Mouse (Mus musculus) heart, postnatal 10 days (tissue): Measurements from ENCODE around the gene Gm47996. TPM values are rescaled to one million over a fixed set of nuclear protein-coding genes. Genes with fewer than 3 reads are reported as not detected.
"Not testable (repeated sequence)": the region's sequence is repeated elsewhere in the genome, so short reads cannot be mapped to it uniquely, and the experiment has no call there.

Experiments used
- DNase-seq, 2 experiments: peaks; one replicate each; pipeline ENCODE4 v3.0.0; 2021
- intact Hi-C: fragments of 180-260 bp; cut with DNase I; formaldehyde crosslinking; loops from one replicate; pipeline ENCODE4 v1.15.1; 2025
- total RNA-seq, 2 experiments: library from RNA; stranded (reverse); gene quantifications; 2 replicates each; pipeline ENCODE4 v1.2.3; 2021

Gm47996 gene
- not detected for total RNA-seq

DNA sequence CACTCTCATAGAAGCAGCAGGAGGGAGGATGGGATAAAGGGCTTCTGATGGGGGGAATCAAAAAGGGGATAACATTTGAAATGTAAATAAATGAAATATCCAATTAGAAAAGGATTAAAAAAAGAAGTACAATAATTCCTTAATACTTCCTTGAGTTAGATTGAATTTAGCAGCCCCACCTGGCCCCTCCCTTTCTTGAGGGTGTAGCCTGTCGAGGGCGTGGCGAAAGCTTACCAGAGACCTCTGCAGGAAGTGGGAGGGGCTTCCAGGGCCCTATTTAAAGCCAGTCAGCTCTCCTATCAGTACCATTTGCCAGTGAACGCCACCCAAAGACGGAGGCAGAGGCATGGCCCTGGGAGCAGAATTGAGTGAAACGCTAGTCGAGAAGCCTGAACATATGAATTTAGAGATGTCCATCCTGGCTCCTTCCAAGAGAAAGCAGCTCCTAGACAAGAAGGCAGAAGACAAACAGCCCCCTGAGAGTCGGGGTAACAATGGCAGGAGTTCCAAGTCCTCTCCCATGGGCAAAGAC lies at the start of gene Gm47996:
Gm47996 (plus strand) TSS at position 308 of the 532 bp plus-strand sequence.
- intact Hi-C loops, DNase-seq: not testable (repeated sequence)

DNA sequence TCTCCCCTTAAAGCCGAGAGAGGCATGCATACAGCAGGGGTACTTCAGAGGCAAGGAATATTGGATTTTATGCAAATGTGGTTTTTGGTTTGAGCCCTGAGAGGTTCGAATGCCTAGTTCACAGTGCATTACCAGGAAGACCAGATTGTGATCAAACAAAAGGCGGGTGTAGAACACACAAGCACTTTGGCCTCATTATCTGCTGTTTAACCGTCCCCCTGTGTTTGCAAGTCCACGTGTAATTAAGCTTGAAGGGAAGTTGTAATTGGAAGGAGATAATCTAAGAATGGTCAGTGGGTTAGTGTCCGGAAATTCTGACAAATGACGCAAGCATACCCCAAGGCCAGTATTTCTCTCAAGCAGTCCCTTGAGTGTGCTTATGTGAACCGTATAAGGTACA lies 43.9 kb upstream of the Gm47996 start:
- intact Hi-C loops: no loop called here

GRCm38 (mm10) chr1:151167297-151168047 lies 42.5 kb upstream of the Gm47996 start:
- intact Hi-C loops: no loop called here
- no peak for DNase-seq

More for the DNA sequence above, 43.9 kb upstream of the Gm47996 start:
- DNase-seq: no peak

DNA sequence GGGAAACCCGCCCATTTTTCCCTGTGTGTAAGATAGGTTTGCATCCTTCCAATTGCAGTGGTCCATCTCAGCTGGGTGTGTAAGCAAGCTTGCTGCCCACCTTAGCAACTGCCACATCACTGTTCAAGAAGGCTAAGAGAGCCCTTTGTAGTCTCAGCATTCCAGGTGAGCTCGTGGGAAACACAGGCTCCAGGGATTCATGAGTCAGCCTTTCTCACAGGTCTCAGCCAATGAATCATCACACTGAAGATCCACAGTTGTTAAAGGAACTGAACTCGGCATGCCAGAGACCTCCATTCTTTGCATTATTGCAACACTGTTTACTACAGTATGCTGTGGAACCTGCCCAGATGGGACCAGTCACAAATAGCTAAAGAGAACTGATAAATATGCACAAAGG lies 41.3 kb upstream of the Gm47996 start:
- intact Hi-C loops: no loop called here
- no peak for DNase-seq

DNA sequence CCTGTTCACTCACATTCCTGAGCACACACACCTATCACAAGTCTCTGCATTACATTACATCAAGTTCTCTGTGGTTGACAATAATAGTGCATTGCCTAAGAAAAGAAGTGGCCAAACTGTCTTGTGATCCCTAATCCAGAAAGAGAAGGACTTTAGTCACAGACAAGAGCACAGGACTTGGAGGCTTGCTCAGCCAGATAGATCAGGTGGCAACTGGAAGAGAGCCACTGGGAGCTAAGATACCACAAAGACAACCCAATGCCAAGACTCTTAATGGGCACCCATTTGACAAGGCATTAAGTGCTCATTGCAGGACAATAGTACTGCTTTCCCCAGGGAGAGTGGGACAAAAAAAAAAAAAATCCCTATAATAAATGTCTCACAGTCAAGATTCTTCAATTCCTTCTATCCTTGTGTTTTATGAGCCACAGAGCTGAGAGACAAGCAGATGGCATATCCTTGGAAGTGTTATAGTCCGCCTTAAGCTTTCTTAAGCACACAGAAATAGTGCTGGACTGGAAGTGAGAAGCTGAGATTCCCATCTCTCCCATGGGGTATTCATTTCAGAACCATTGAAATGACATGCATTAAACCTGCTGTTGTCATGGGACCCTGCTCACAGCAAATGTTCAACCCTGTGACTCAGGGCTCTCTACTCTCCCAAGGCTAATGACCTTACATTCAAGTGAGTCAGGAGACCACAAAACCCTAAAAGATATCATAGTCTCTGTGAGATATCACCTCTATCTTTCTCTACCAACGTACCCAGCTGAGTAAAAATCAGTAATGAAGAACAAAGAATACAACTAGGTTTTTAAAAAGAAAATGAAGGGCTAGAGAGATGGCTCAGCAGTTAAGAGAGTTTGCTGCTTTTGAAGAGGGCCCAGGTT lies 38.1 kb upstream of the Gm47996 start:
- peak in 1 of 2 experiments; percentile 72 for DNase-seq
- intact Hi-C loops: no loop called here

GRCm38 (mm10) chr1:151177030-151177936 lies 32.6 kb upstream of the Gm47996 start:
- DNase-seq: peak; percentile 21 to 38
- intact Hi-C loops: loop anchor here (5.0 kb wide), 1 partner anchor 165 kb away; the partner anchor contains the start of gene Ivns1abp

DNA sequence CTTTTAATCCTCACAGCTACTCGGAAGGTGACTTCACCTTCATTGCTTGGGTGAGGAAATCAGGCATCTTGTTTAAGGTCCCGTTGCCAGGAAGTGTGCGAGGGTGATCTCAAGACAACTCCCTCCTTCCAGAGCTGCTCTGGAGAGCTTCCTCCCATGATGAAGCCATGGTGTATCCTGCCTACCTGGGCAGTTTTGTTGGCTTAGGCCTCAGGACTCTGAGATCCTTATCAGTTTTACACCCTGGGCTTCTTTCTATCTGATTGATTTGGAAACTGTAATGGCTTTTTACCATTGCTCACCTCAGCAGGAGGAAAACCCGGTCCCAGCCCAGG lies 32.0 kb upstream of the Gm47996 start:
- intact Hi-C loops: loop anchor here (5.0 kb wide), 1 partner anchor 164 kb away; the partner anchor contains the start of gene Ivns1abp

DNA sequence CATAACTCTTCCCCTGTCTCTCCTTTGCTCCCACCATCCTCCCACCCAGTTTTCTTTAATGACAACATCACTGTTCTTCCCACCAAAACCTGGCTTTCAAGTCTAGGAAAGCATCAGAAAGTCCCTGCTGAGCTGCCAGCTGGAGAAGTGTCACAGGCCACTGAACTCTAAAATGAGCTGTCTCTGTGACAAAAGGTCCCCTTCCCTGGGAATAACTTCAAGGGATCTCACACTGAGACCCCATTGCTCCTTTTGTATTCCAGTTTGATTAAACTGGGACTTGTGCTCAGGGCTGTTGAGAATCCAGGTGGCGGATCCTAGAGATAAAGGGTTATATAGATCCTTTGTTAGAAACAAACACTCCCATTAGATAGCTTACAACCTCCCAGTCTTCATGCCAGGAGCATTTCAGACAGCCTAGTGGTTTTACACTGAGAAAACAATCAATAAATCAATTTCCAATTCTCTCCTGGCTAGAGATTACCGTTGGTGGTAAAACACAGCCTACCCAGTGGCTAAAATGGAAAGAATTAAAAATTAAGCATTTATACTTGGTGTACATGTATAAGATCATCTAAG lies 31.3 kb upstream of the Gm47996 start:
- intact Hi-C loops: loop anchor here (5.0 kb wide), 1 partner anchor 164 kb away; the partner anchor contains the start of gene Ivns1abp
- DNase-seq: no peak

More for the DNA sequence above, 32.0 kb upstream of the Gm47996 start:
- no peak for DNase-seq

- intact Hi-C loops: no loop called here
- no peak for DNase-seq
Observed at GRCm38 (mm10) chr1:151180167-151180566, 29.8 kb upstream of the Gm47996 start.

GRCm38 (mm10) chr1:151182266-151182665 lies 27.7 kb upstream of the Gm47996 start, which contains the start of gene Gm47985:
Gene Gm47985 (plus strand): TSS chr1:151182537.
- DNase-seq, intact Hi-C loops: not testable (repeated sequence)

GRCm38 (mm10) chr1:151186186-151186585 lies 23.7 kb upstream of the Gm47996 start:
- intact Hi-C loops, DNase-seq: not testable (repeated sequence)

- intact Hi-C loops: not testable (repeated sequence)
Observed at GRCm38 (mm10) chr1:151186879-151187424, 23.0 kb upstream of the Gm47996 start.

GRCm38 (mm10) chr1:151188469-151188868 lies 21.5 kb upstream of the Gm47996 start:
- intact Hi-C loops: no loop called here
- no peak for DNase-seq

More at GRCm38 (mm10) chr1:151186879-151187424, 23.0 kb upstream of the Gm47996 start:
- DNase-seq: not testable (repeated sequence)

- intact Hi-C loops, DNase-seq: not testable (repeated sequence)
Observed at GRCm38 (mm10) chr1:151192075-151192474, 17.9 kb upstream of the Gm47996 start, which contains the start of gene Gm8947. Gene Gm8947 (plus strand): TSS chr1:151192376.

DNA sequence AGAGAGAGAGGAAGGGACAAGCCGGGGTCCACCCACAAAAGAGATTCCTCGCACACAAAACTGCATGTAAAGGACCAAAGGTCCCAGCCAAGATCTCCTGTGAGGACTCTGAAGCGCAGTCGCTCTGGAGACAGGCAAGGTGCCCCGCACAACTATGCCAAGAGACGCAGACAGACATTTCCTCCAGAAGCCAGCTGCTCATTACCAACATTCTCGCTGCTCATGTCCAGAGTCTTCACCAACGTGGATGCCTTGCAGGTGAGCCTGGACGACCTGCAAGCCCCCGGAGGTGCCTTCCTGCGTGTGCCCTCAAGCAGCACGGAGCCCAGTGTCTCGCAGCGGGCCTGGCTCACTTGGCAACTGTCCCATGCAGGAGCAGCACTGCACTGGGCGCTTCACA lies 17.2 kb upstream of the Gm47996 start:
- intact Hi-C loops, DNase-seq: not testable (repeated sequence)

- DNase-seq, intact Hi-C loops: not testable (repeated sequence)
Observed at GRCm38 (mm10) chr1:151195986-151196385, 13.9 kb upstream of the Gm47996 start.

- not testable (repeated sequence) for DNase-seq
Observed at GRCm38 (mm10) chr1:151196690-151197089, 13.2 kb upstream of the Gm47996 start.

DNA sequence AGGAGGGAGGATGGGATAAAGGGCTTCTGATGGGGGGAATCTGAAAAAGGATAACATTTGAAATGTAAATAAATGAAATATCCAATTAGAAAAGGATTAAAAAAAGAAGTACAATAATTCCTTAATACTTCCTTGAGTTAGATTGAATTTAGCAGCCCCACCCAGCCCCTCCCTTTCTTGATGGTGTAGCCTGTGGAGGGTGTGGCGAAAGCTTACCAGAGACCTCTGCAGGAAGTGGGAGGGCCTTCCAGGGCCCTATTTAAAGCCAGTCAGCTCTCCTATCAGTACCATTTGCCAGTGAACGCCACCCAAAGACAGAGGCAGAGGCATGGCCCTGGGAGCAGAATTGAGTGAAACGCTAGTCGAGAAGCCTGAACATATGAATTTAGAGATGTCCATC lies 11.8 kb upstream of the Gm47996 start, which contains the start of gene Gm47995:
Gm47995 (plus strand) TSS at position 329 of the 400 bp plus-strand sequence.
- DNase-seq, intact Hi-C loops: not testable (repeated sequence)

More at GRCm38 (mm10) chr1:151196690-151197089, 13.2 kb upstream of the Gm47996 start:
- intact Hi-C loops: not testable (repeated sequence)

- DNase-seq, intact Hi-C loops: not testable (repeated sequence)
Observed at GRCm38 (mm10) chr1:151200620-151201019, 9.3 kb upstream of the Gm47996 start.
